Comparison of ENCODE assay signal across 31 mouse cellular contexts in genomic region chr1:136532556-136532955, GRCm38 (mm10).
DNase-seq lines count a peak whose midpoint lies in the region; ATAC-seq and TF ChIP-seq lines count a peak whose summit lies in the region.
"Had no signal": no experiment of that assay in that cellular context is flagged by ENCODE, and none has a peak within 500 bp of the region (broad histone marks: within the 10 kb centered on the region; RNA-seq: fewer than 3 reads in every experiment).

No protein-coding gene starts in this region.

- TF ChIP-seq EP300 in lung, postnatal 0 days (IDR thresholded peaks at IDR 0.05): no peak

- H3K4me2 ChIP-seq in liver, embryonic 13.5 days: peak overlapping the region; percentile 26
- H3K4me2 ChIP-seq in lung, postnatal 0 days (replicated peaks; ENCODE audit: low read depth, low read length): no peak overlapping the region
- H3K4me2 ChIP-seq: embryonic facial prominence, embryonic 12.5 days; forebrain, embryonic 12.5 days; heart, embryonic 13.5 days; hindbrain, embryonic 13.5 days; limb, embryonic 13.5 days; lung, embryonic 14.5 days; midbrain, embryonic 15.5 days; neural tube, embryonic 13.5 days; stomach, embryonic 15.5 days had no signal

- H3K9ac ChIP-seq in liver, embryonic 13.5 days: no peak overlapping the region
- no peak overlapping the region for H3K9ac ChIP-seq in lung, postnatal 0 days (replicated peaks; ENCODE audit: low read depth)
- H3K9ac ChIP-seq: embryonic facial prominence, embryonic 12.5 days; forebrain, embryonic 12.5 days; heart, embryonic 13.5 days; hindbrain, embryonic 13.5 days; limb, embryonic 13.5 days; lung, embryonic 14.5 days; midbrain, embryonic 15.5 days; neural tube, embryonic 13.5 days; stomach, embryonic 15.5 days had no signal

- H3K4me3 ChIP-seq in liver, embryonic 13.5 days (replicated peaks): no peak overlapping the region
- no peak overlapping the region for H3K4me3 ChIP-seq in lung, postnatal 0 days (ENCODE audit: low read depth, low read length)
- H3K4me3 ChIP-seq: embryonic facial prominence, embryonic 12.5 days; erythroblast, embryonic 14.5 days; forebrain, embryonic 12.5 days; heart, embryonic 13.5 days; hindbrain, embryonic 13.5 days; layer of hippocampus, adult 2 months; limb, embryonic 13.5 days; midbrain, embryonic 15.5 days; neural tube, embryonic 13.5 days; stomach, embryonic 15.5 days had no signal

- DNase-seq in spleen, postnatal 36 days (ENCODE audit: low spot score in 2 of 2): peak; percentile 7 to 40
- DNase-seq in spleen, adult 18-20 months: no peak
- DNase-seq in c-Kit-positive CD71-positive TER-119-positive erythroid progenitor cells, embryonic 14.5 days (ENCODE audit: low spot score): peak; percentile 70
- peak; percentile 70 for DNase-seq in liver, embryonic 13.5 days
- DNase-seq in lung, postnatal 0 days (ENCODE audit: low spot score): no peak
- DNase-seq in kidney, adult 8-10 months: no peak
- DNase-seq in layer of hippocampus, adult 18-20 months (ENCODE audit: low spot score in 2 of 2): no peak
- DNase-seq: adrenal gland, postnatal 14 days; B cell, adult 2 months; cerebellum, adult 11-12 months; cerebellum, postnatal 14 days; heart, postnatal 36 days; kidney, adult 2 months; kidney, postnatal 14 days; layer of hippocampus, postnatal 36 days; lung, embryonic 14.5 days; lung, postnatal 36 days; retina, postnatal 1 day; thymus, postnatal 36 days had no signal

- 38% methylated on average over 3 of the region's 3 CpGs for WGBS in liver, embryonic 13.5 days (ENCODE audit: insufficient replicate concordance)
- 88% methylated on average over 3 of the region's 3 CpGs for WGBS in lung, postnatal 0 days

- H3K4me1 ChIP-seq in liver, embryonic 13.5 days (replicated peaks): peaks cover 24% of the 10 kb centered on the region
- H3K4me1 ChIP-seq in lung, postnatal 0 days (ENCODE audit: insufficient read depth, low read depth, low read length): no peaks in the 10 kb centered on the region
- H3K4me1 ChIP-seq: embryonic facial prominence, embryonic 12.5 days; forebrain, embryonic 12.5 days; heart, embryonic 13.5 days; hindbrain, embryonic 13.5 days; limb, embryonic 13.5 days; midbrain, embryonic 15.5 days; neural tube, embryonic 13.5 days; stomach, embryonic 15.5 days had no signal

- no peak for TF ChIP-seq CTCF in lung, postnatal 0 days (IDR thresholded peaks at IDR 0.05)

- no peaks in the 10 kb centered on the region for H3K27me3 ChIP-seq in liver, embryonic 13.5 days
- H3K27me3 ChIP-seq in lung, postnatal 0 days (replicated peaks; ENCODE audit: insufficient read depth, low read length): no peaks in the 10 kb centered on the region
- H3K27me3 ChIP-seq: embryonic facial prominence, embryonic 12.5 days; forebrain, embryonic 12.5 days; heart, embryonic 13.5 days; hindbrain, embryonic 13.5 days; limb, embryonic 13.5 days; midbrain, embryonic 15.5 days; neural tube, embryonic 13.5 days; stomach, embryonic 15.5 days had no signal

- H3K27ac ChIP-seq in liver, embryonic 13.5 days: peak overlapping the region; percentile 78
- no peak overlapping the region for H3K27ac ChIP-seq in lung, postnatal 0 days (ENCODE audit: low read length)
- H3K27ac ChIP-seq: embryonic facial prominence, embryonic 12.5 days; forebrain, embryonic 12.5 days; heart, embryonic 13.5 days; hindbrain, embryonic 13.5 days; layer of hippocampus, adult 2 months; limb, embryonic 13.5 days; midbrain, embryonic 15.5 days; neural tube, embryonic 13.5 days; stomach, embryonic 15.5 days had no signal

- ATAC-seq in liver, embryonic 13.5 days (ENCODE audit: low read depth): peak; percentile 99
- ATAC-seq in megakaryocyte-erythroid progenitor cell, adult 5-6 weeks (replicated peaks; ENCODE audit: low FRiP score, low TSS enrichment, poor library complexity, severe bottlenecking): peak; percentile 62
- ATAC-seq in lung, postnatal 0 days: no peak
- ATAC-seq: inflammation-experienced regulatory T-cells, adult 6 months; midbrain, embryonic 15.5 days had no signal

- peaks cover 39% of the 10 kb centered on the region for H3K36me3 ChIP-seq in liver, embryonic 13.5 days
- H3K36me3 ChIP-seq in lung, postnatal 0 days (ENCODE audit: insufficient read depth, low read length): no peaks in the 10 kb centered on the region
- H3K36me3 ChIP-seq: hindbrain, embryonic 13.5 days; midbrain, embryonic 15.5 days had no signal

- H3K9me3 ChIP-seq in liver, embryonic 13.5 days (replicated peaks): no peaks in the 10 kb centered on the region
- no peaks in the 10 kb centered on the region for H3K9me3 ChIP-seq in lung, postnatal 0 days (ENCODE audit: low read length)
- H3K9me3 ChIP-seq: embryonic facial prominence, embryonic 12.5 days; heart, embryonic 13.5 days; midbrain, embryonic 15.5 days; neural tube, embryonic 13.5 days; stomach, embryonic 15.5 days had no signal

Comparison
In these comparisons a context has a peak if more than half of its experiments do, and no peak if none do; other contexts are left out.
1. DNase-seq: peak in spleen, postnatal 36 days (2 of 2), c-Kit-positive CD71-positive TER-119-positive erythroid progenitor cells, embryonic 14.5 days (single experiment) and liver, embryonic 13.5 days (single experiment); none in spleen, adult 18-20 months (0 of 2), lung, postnatal 0 days (single experiment), kidney, adult 8-10 months (0 of 2) and layer of hippocampus, adult 18-20 months (0 of 2).